21 mouse cellular contexts compared by ENCODE assay signal in genomic region chr5:53565213-53565794, GRCm38 (mm10).
DNase-seq lines count a peak whose midpoint lies in the region; ATAC-seq and TF ChIP-seq lines count a peak whose summit lies in the region.
"Had no signal": no experiment of that assay in that cellular context is flagged by ENCODE, and none has a peak within 500 bp of the region (broad histone marks: within the 10 kb centered on the region; RNA-seq: fewer than 3 reads in every experiment).

No protein-coding gene starts in this region.

- TF ChIP-seq POLR2A in embryonic fibroblast, embryonic 13.5 days (IDR thresholded peaks at IDR 0.05; ENCODE audit: low read depth, low read length), result no peak

- no peak overlapping the region for H3K4me2 ChIP-seq in embryonic facial prominence, embryonic 11.5 days (ENCODE audit: low read depth, low read length)
- H3K4me2 ChIP-seq in midbrain, embryonic 14.5 days (ENCODE audit: low read length), result no peak overlapping the region
- H3K4me2 ChIP-seq: forebrain, embryonic 12.5 days; heart, embryonic 12.5 days; hindbrain, embryonic 12.5 days; kidney, embryonic 15.5 days; liver, embryonic 15.5 days; midbrain, embryonic 13.5 days; neural tube, embryonic 15.5 days had no signal

- no peaks in the 10 kb centered on the region for H3K9me3 ChIP-seq in embryonic facial prominence, embryonic 11.5 days (replicated peaks; ENCODE audit: control insufficient read depth, low read length)
- H3K9me3 ChIP-seq in embryonic facial prominence, embryonic 10.5 days, result no peaks in the 10 kb centered on the region
- no peaks in the 10 kb centered on the region for H3K9me3 ChIP-seq in midbrain, embryonic 14.5 days (ENCODE audit: control insufficient read depth, low read length)
- H3K9me3 ChIP-seq: forebrain, embryonic 12.5 days; heart, embryonic 12.5 days; hindbrain, embryonic 12.5 days; kidney, embryonic 15.5 days; limb, embryonic 15.5 days; liver, embryonic 15.5 days; midbrain, embryonic 13.5 days; neural tube, embryonic 15.5 days had no signal

- DNase-seq in embryonic facial prominence, embryonic 11.5 days (ENCODE audit: low spot score), result peak; percentile 31
- DNase-seq in embryonic facial prominence, embryonic 10.5 days (ENCODE audit: low spot score), result no peak
- peak; percentile 10 for DNase-seq in lung, postnatal 10 days
- DNase-seq in lung, postnatal 36 days, result no peak
- no peak for DNase-seq in cerebellum, postnatal 14 days
- no peak for DNase-seq in spleen, postnatal 14 days (ENCODE audit: low spot score in 2 of 2)
- no peak for DNase-seq in midbrain, embryonic 14.5 days
- DNase-seq: adrenal gland, adult 8-10 months; cerebellum, adult 8-10 months; heart, adult 11 months; heart, postnatal 14 days; thymus, postnatal 14 days had no signal

- no peak overlapping the region for H3K27ac ChIP-seq in embryonic facial prominence, embryonic 11.5 days (replicated peaks; ENCODE audit: low read depth, low read length)
- no peak overlapping the region for H3K27ac ChIP-seq in embryonic facial prominence, embryonic 10.5 days (replicated peaks)
- peak overlapping the region; percentile 96 for H3K27ac ChIP-seq in embryonic fibroblast, embryonic 13.5 days (ENCODE audit: insufficient read depth, low read length)
- no peak overlapping the region for H3K27ac ChIP-seq in midbrain, embryonic 14.5 days (replicated peaks; ENCODE audit: low read depth, low read length)
- H3K27ac ChIP-seq: forebrain, embryonic 12.5 days; hindbrain, embryonic 12.5 days; kidney, embryonic 15.5 days; liver, embryonic 15.5 days; midbrain, embryonic 13.5 days; neural tube, embryonic 15.5 days had no signal

- WGBS in embryonic facial prominence, embryonic 11.5 days, result 58% methylated on average over 5 of the region's 5 CpGs
- 76% methylated on average over 5 of the region's 5 CpGs for WGBS in embryonic facial prominence, embryonic 10.5 days
- WGBS in midbrain, embryonic 14.5 days, result 81% methylated on average over 5 of the region's 5 CpGs

- no peak overlapping the region for H3K4me3 ChIP-seq in embryonic facial prominence, embryonic 11.5 days (ENCODE audit: low read depth, low read length)
- H3K4me3 ChIP-seq in embryonic facial prominence, embryonic 10.5 days, result no peak overlapping the region
- H3K4me3 ChIP-seq in embryonic fibroblast, embryonic 13.5 days (ENCODE audit: insufficient read depth, low read length), result no peak overlapping the region
- H3K4me3 ChIP-seq in midbrain, embryonic 14.5 days (replicated peaks; ENCODE audit: low read depth, low read length), result no peak overlapping the region
- H3K4me3 ChIP-seq: forebrain, embryonic 12.5 days; heart, embryonic 12.5 days; hindbrain, embryonic 12.5 days; kidney, embryonic 15.5 days; liver, embryonic 15.5 days; midbrain, embryonic 13.5 days; neural tube, embryonic 15.5 days had no signal

- no peaks in the 10 kb centered on the region; the same call in 1 of the 2 replicates for H3K4me1 ChIP-seq in embryonic facial prominence, embryonic 11.5 days (ENCODE audit: control insufficient read depth, insufficient read depth, low read length)
- H3K4me1 ChIP-seq in embryonic facial prominence, embryonic 10.5 days, result no peaks in the 10 kb centered on the region
- H3K4me1 ChIP-seq in embryonic fibroblast, embryonic 13.5 days (ENCODE audit: control insufficient read depth, insufficient read depth, low read length), result peaks cover 10% of the 10 kb centered on the region
- H3K4me1 ChIP-seq in midbrain, embryonic 14.5 days (ENCODE audit: control insufficient read depth, insufficient read depth, low read length), result no peaks in the 10 kb centered on the region
- H3K4me1 ChIP-seq: forebrain, embryonic 12.5 days; heart, embryonic 12.5 days; hindbrain, embryonic 12.5 days; kidney, embryonic 15.5 days; liver, embryonic 15.5 days; midbrain, embryonic 13.5 days; neural tube, embryonic 15.5 days had no signal

- no peak overlapping the region for H3K9ac ChIP-seq in embryonic facial prominence, embryonic 11.5 days (replicated peaks; ENCODE audit: low read length)
- no peak overlapping the region for H3K9ac ChIP-seq in midbrain, embryonic 14.5 days (replicated peaks; ENCODE audit: low read length)
- H3K9ac ChIP-seq: forebrain, embryonic 12.5 days; heart, embryonic 12.5 days; hindbrain, embryonic 12.5 days; kidney, embryonic 15.5 days; limb, embryonic 15.5 days; liver, embryonic 15.5 days; midbrain, embryonic 13.5 days; neural tube, embryonic 15.5 days had no signal

- H3K27me3 ChIP-seq in embryonic facial prominence, embryonic 11.5 days (ENCODE audit: control insufficient read depth, insufficient read depth, low read length), result no peaks in the 10 kb centered on the region
- H3K27me3 ChIP-seq in embryonic facial prominence, embryonic 10.5 days (replicated peaks; ENCODE audit: low read depth, poor library complexity, severe bottlenecking), result no peaks in the 10 kb centered on the region
- no peaks in the 10 kb centered on the region for H3K27me3 ChIP-seq in midbrain, embryonic 14.5 days (ENCODE audit: control insufficient read depth, insufficient read depth, low read length)
- H3K27me3 ChIP-seq: forebrain, embryonic 12.5 days; hindbrain, embryonic 12.5 days; kidney, embryonic 15.5 days; limb, embryonic 15.5 days; liver, embryonic 15.5 days; midbrain, embryonic 13.5 days; neural tube, embryonic 15.5 days had no signal

- ATAC-seq in embryonic facial prominence, embryonic 11.5 days (replicated peaks; ENCODE audit: insufficient number of reproducible peaks, low FRiP score, low TSS enrichment, low read depth), result no peak
- ATAC-seq in midbrain, embryonic 14.5 days (ENCODE audit: low FRiP score, low TSS enrichment), result no peak
- ATAC-seq: midbrain, embryonic 13.5 days had no signal

- no peak for TF ChIP-seq CTCF in embryonic fibroblast, embryonic 13.5 days (IDR thresholded peaks at IDR 0.05; ENCODE audit: borderline replicate concordance, insufficient read depth, low read length)

- no peaks in the 10 kb centered on the region for H3K36me3 ChIP-seq in embryonic facial prominence, embryonic 11.5 days (replicated peaks; ENCODE audit: control insufficient read depth, insufficient read depth, low read depth, low read length)
- no peaks in the 10 kb centered on the region for H3K36me3 ChIP-seq in embryonic facial prominence, embryonic 10.5 days (replicated peaks)
- H3K36me3 ChIP-seq in midbrain, embryonic 14.5 days (ENCODE audit: control insufficient read depth, insufficient read depth, low read length), result no peaks in the 10 kb centered on the region
- H3K36me3 ChIP-seq: forebrain, embryonic 12.5 days; heart, embryonic 12.5 days; hindbrain, embryonic 12.5 days; kidney, embryonic 15.5 days; limb, embryonic 15.5 days; liver, embryonic 15.5 days; midbrain, embryonic 13.5 days; neural tube, embryonic 15.5 days had no signal

Comparison
In these comparisons a context has a peak if more than half of its experiments do, and no peak if none do; other contexts are left out.
1. DNase-seq: peak in embryonic facial prominence, embryonic 11.5 days (single experiment) and lung, postnatal 10 days (single experiment); none in embryonic facial prominence, embryonic 10.5 days (single experiment), lung, postnatal 36 days (single experiment), cerebellum, postnatal 14 days (0 of 2), spleen, postnatal 14 days (0 of 2) and midbrain, embryonic 14.5 days (single experiment).